Mouse (Mus musculus) lung, adult 2 months (tissue): ENCODE data around the gene Gpx1.
"Not testable (repeated sequence)": the region's sequence is repeated elsewhere in the genome, so short reads cannot be mapped to it uniquely, and the experiment has no call there.

ENCODE experiments used
- CTCF ChIP-seq: fragments of 200-500 bp; IDR thresholded peaks from 2 replicates; pipeline ENCODE4 v1.5.1; 2011; ENCODE audit warnings: mild to moderate bottlenecking, low read length, control low read depth; ENCODE audit not compliant: insufficient read depth
- POLR2A ChIP-seq: fragments of 200-500 bp; IDR thresholded peaks from 2 replicates; pipeline ENCODE4 v1.6.1; 2011; ENCODE audit warnings: low read depth, mild to moderate bottlenecking, control low read depth, low read length, borderline replicate concordance; ENCODE audit errors: extremely low read depth

GRCm38 (mm10) chr9:108322054-108322453 lies 16.6 kb upstream of the Gpx1 start:
- TF ChIP-seq CTCF, POLR2A: not testable (repeated sequence)
